Mouse (Mus musculus) forebrain, embryonic 13.5 days (tissue): ENCODE results near the gene Itgbl1. TPM values are rescaled to one million over a fixed set of nuclear protein-coding genes. Genes with fewer than 3 reads are reported as not detected.

Experiments used
- polyA plus RNA-seq: library from polyadenylated mRNA; unstranded; fragments of >200 nt; fragmentation: Nextera tagmentation; extraction: Ambion mirVana; gene quantifications from 2 replicates; pipeline ENCODE4 v1.2.1, GENCODE M21; 2015

Gene Itgbl1
- polyA plus RNA-seq, 1 experiment from 2014 or later, result 1.8 TPM

Other genes starting within 250 kb of the Itgbl1 start
- 4.3 and 4.9 TPM in 2 replicates for gene Nalcn, start 32.8 kb upstream of the Itgbl1 start, polyA plus RNA-seq